Mouse (Mus musculus): ENCODE results near the gene Ahdc1. TPM values are rescaled to one million over a fixed set of nuclear protein-coding genes. Genes with fewer than 3 reads are reported as not detected.

Ahdc1 gene
- polyA plus RNA-seq, 1 experiment from 2014 or later, result 12.9 TPM

DNA sequence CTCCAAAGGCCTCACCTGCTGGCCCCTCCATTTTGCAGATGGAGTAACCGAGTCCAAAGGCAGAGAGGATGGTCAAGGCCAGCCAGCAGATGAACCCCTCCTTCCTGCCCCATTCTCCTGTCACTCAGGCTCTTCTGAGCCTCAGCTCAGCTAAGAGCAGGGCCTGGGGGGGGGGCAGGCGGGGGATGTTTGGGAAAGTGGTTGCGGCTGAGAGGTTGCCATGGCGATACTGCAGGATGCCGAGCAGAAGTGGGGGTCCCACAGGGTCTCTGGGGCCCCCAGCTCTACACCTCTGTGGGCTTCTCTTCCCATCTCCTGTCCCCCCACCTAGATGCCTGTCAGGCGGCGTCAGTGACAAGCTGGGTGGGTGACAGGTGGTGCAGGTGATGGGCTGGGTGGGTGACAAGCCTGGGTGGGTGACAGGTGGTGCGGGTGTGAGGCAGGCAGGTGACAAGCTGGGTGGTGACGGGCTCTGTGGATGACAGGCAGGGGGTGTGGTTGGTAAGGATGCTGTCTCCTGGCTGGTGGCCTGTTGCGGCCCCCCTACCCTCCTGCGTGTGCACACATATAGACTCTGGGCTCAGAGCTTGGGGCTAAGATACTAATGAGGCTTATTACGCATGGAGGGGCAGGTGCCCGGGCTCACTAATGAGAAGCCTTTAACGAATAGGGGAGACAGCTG lies 12.0 kb downstream of the Ahdc1 start:
- H3K4me1 ChIP-seq (replicated peaks; ENCODE audit: control insufficient read depth, insufficient read depth, low read length), result peaks cover 76% of the 10 kb centered on the region
- H3K27ac ChIP-seq, result peak overlapping the region; percentile 71
- H3K36me3 ChIP-seq (replicated peaks; ENCODE audit: control insufficient read depth, insufficient read depth), result 0 out of 2 replicates have a peak, but pooled peaks cover 2% of the 10 kb centered on the region
- DNase-seq (ENCODE audit: low spot score) (no peak), ATAC-seq (ENCODE audit: low FRiP score) (peak; percentile 18; the same call in 1 of the 2 replicates)
- peak overlapping the region; percentile 48 for H3K4me2 ChIP-seq (replicated peaks)
- H3K9ac ChIP-seq, result peak overlapping the region; percentile 35; the same call in 1 of the 2 replicates
- 30% methylated on average over 13 of the region's 14 CpGs for WGBS
- H3K27me3 ChIP-seq (ENCODE audit: control insufficient read depth, insufficient read depth, low read length), result no peaks in the 10 kb centered on the region
- H3K9me3 ChIP-seq (ENCODE audit: control insufficient read depth, low read length), result no peaks in the 10 kb centered on the region
- H3K4me3 ChIP-seq (replicated peaks; ENCODE audit: low read length), result no peak overlapping the region

DNA sequence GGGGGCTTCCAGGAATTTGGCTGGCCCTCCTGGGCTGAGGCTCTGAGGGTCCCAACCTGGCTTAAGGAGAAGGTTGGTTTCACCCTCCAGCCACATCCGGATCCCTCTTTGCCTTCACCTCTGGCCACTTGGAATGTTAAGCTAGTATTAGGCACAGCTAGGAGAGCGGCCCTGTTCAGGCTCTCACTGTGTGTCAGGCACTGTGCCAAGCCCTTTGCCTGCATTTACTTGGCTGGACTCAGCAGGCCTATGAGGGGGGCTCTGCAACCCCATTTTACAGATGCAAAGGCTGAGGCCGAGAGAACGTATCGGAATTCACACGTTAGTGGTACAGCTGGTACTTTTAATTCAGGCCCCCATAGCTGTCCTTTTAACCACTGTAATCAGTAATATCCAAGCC lies 12.6 kb downstream of the Ahdc1 start:
- no peaks in the 10 kb centered on the region for H3K9me3 ChIP-seq (ENCODE audit: control insufficient read depth, low read length)
- no peak overlapping the region for H3K9ac ChIP-seq
- H3K27me3 ChIP-seq (ENCODE audit: control insufficient read depth, insufficient read depth, low read length), result no peaks in the 10 kb centered on the region
- H3K27ac ChIP-seq, result 0 out of 2 replicates have a peak overlapping the region, but pooled peaks have one; percentile 15
- H3K4me3 ChIP-seq (replicated peaks; ENCODE audit: low read length), result no peak overlapping the region
- DNase-seq (ENCODE audit: low spot score) (no peak), ATAC-seq (ENCODE audit: low FRiP score) (no peak)
- H3K4me2 ChIP-seq (replicated peaks), result 0 out of 2 replicates have a peak overlapping the region, but pooled peaks have one; percentile 48
- no peaks in the 10 kb centered on the region for H3K36me3 ChIP-seq (replicated peaks; ENCODE audit: control insufficient read depth, insufficient read depth)
- 73% methylated on average over 6 of the region's 6 CpGs for WGBS
- H3K4me1 ChIP-seq (replicated peaks; ENCODE audit: control insufficient read depth, insufficient read depth, low read length), result peaks cover 75% of the 10 kb centered on the region

DNA sequence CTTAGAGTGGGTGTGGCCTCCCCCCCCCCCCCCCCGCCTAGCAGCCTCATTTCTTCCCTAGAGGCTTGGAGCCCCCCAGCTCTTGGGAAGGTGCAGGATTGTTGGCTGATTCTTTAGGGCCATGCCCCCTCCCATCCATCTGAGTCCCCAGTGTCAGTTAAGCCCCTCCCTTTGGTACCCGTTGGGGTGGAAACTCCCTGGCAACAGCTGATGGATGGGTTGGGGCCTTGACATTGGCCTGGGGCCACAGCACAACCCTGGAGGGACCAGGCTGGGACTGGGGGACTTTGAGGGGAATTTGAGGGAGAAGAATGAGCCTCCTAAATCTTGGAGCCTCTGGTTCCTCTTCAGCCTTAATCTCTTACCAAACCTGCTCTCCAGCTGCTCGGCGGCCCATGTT lies 13.3 kb downstream of the Ahdc1 start:
- H3K9me3 ChIP-seq (ENCODE audit: control insufficient read depth, low read length), result no peaks in the 10 kb centered on the region
- 20% methylated on average over 3 of the region's 4 CpGs for WGBS
- H3K9ac ChIP-seq, result 0 out of 2 replicates have a peak overlapping the region, but pooled peaks have one; percentile 9
- H3K27me3 ChIP-seq (ENCODE audit: control insufficient read depth, insufficient read depth, low read length), result no peaks in the 10 kb centered on the region
- no peak overlapping the region for H3K4me3 ChIP-seq (replicated peaks; ENCODE audit: low read length)
- H3K27ac ChIP-seq, result peak overlapping the region; percentile 75
- H3K4me1 ChIP-seq (replicated peaks; ENCODE audit: control insufficient read depth, insufficient read depth, low read length), result peaks cover 75% of the 10 kb centered on the region
- 0 out of 2 replicates have a peak overlapping the region, but pooled peaks have one; percentile 8 for H3K4me2 ChIP-seq (replicated peaks)
- peaks cover under 1% of the 10 kb centered on the region; the same call in 1 of the 2 replicates for H3K36me3 ChIP-seq (replicated peaks; ENCODE audit: control insufficient read depth, insufficient read depth)
- DNase-seq (ENCODE audit: low spot score) (peak; percentile 36), ATAC-seq (ENCODE audit: low FRiP score) (no peak)

DNA sequence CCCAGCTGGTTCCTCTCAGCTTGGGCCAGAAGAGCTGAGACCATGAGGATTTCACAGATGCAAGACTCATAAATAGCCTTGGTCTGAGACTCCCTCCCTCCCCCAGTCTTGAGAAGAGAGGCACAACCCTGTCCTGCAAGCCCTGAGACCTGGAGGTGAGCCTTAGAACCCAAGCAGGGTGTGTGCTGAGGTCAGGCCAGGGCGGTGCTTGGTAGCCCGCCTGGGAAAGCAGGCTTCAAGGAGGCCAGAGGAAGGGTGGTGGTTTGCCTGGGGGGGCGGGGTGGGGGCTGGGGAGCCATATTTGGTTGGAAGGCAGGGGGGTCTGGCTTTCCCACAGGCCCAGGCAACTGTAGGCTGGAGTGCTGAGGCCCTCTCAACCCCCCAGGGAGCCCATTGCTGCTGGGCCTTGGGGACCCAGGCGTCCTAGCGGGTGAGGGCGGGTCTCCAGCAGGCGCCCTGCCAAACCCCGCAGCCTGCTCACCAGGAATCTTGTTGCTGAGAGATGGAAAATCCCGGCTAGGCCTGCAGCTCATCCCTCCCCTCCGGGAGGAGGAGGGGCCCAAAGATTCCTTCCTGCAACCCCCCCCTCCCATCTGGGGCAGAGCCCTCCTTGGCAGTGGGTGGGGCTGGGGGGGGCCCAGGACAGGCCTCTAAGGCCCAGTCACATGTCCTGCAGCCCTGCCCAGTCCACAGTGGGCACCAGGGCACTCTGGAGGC lies 14.1 kb downstream of the Ahdc1 start:
- Histone ChIP-seq H3K4me1 (replicated peaks; ENCODE audit: control insufficient read depth, insufficient read depth, low read length) (peaks cover 72% of the 10 kb centered on the region), H3K9me3 (ENCODE audit: control insufficient read depth, low read length) (no peaks in the 10 kb centered on the region), H3K27ac (peak overlapping the region; percentile 75), H3K9ac (0 out of 2 replicates have a peak overlapping the region, but pooled peaks have one; percentile 9), H3K27me3 (ENCODE audit: control insufficient read depth, insufficient read depth, low read length) (no peaks in the 10 kb centered on the region), H3K4me3 (replicated peaks; ENCODE audit: low read length) (no peak overlapping the region), H3K4me2 (replicated peaks) (0 out of 2 replicates have a peak overlapping the region, but pooled peaks have one; percentile 8), H3K36me3 (replicated peaks; ENCODE audit: control insufficient read depth, insufficient read depth) (peaks cover 7% of the 10 kb centered on the region; the same call in 1 of the 2 replicates)
- no peak for DNase-seq (ENCODE audit: low spot score)
- WGBS, result 15% methylated on average over 9 of the region's 10 CpGs
- peak; percentile 31; the same call in 1 of the 2 replicates for ATAC-seq (ENCODE audit: low FRiP score)

DNA sequence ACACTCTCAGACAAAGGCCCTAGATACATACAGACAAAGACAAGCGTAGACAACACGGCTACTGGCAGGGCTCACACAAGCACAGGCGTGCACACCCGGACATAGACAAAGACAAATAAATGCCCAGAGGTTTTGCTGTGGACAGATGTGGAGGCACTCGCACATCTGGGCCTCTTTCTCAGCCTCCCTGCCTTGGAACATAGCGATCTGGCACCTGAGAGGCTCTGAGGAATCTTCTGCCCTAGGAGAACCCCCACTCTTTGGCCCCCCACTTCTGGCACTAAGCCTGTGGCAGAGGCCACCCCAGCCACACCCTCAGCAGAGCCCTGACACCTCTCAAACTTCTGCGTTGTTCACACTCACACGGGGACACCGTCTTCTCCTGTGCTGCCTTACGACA lies 15.2 kb downstream of the Ahdc1 start:
- peak overlapping the region; percentile 75 for H3K27ac ChIP-seq
- peaks cover 7% of the 10 kb centered on the region; the same call in 1 of the 2 replicates for H3K36me3 ChIP-seq (replicated peaks; ENCODE audit: control insufficient read depth, insufficient read depth)
- H3K4me2 ChIP-seq (replicated peaks), result no peak overlapping the region
- H3K9me3 ChIP-seq (ENCODE audit: control insufficient read depth, low read length), result no peaks in the 10 kb centered on the region
- peaks cover 61% of the 10 kb centered on the region for H3K4me1 ChIP-seq (replicated peaks; ENCODE audit: control insufficient read depth, insufficient read depth, low read length)
- ATAC-seq (ENCODE audit: low FRiP score), result no peak
- no peak for DNase-seq (ENCODE audit: low spot score)
- peak overlapping the region; percentile 29; the same call in 1 of the 2 replicates for H3K9ac ChIP-seq
- H3K27me3 ChIP-seq (ENCODE audit: control insufficient read depth, insufficient read depth, low read length), result no peaks in the 10 kb centered on the region
- WGBS, result 57% methylated on average over 10 of the region's 10 CpGs
- H3K4me3 ChIP-seq (replicated peaks; ENCODE audit: low read length), result no peak overlapping the region

DNA sequence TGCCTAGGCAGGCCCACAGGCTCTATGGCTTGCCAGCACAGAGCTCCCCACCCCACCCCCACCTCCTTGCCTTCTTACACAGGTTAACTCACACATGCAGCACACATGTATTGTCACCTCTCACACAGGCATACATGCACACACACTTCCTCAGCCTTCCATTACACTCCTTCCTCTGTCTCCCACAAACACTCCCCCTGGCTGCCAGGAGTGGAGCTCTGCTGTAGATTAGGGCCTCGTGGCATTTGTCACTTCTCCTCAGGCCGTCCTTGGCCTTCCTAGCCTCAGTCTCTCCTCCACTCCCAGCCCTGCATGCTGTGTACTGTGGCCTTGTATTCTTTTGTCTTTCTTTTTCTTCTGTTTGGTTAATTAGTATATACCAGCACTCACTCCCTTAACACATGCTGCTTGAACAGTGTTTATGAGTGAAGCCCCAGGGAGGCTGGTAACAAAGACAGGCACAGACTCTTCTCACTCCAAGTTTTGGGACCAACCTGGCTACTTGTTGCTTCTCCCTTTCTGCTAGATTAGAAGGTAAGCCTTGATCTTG lies 15.8 kb downstream of the Ahdc1 start:
- ATAC-seq (ENCODE audit: low FRiP score), result no peak
- Histone ChIP-seq H3K4me1 (replicated peaks; ENCODE audit: control insufficient read depth, insufficient read depth, low read length) (peaks cover 55% of the 10 kb centered on the region), H3K4me3 (replicated peaks; ENCODE audit: low read length) (no peak overlapping the region), H3K4me2 (replicated peaks) (no peak overlapping the region), H3K9ac (0 out of 2 replicates have a peak overlapping the region, but pooled peaks have one; percentile 29), H3K27me3 (ENCODE audit: control insufficient read depth, insufficient read depth, low read length) (no peaks in the 10 kb centered on the region), H3K27ac (0 out of 2 replicates have a peak overlapping the region, but pooled peaks have one; percentile 75), H3K9me3 (ENCODE audit: control insufficient read depth, low read length) (no peaks in the 10 kb centered on the region), H3K36me3 (replicated peaks; ENCODE audit: control insufficient read depth, insufficient read depth) (peaks cover 7% of the 10 kb centered on the region; the same call in 1 of the 2 replicates)
- WGBS, result 19% methylated on average over 2 of the region's 2 CpGs
- no peak for DNase-seq (ENCODE audit: low spot score)

DNA sequence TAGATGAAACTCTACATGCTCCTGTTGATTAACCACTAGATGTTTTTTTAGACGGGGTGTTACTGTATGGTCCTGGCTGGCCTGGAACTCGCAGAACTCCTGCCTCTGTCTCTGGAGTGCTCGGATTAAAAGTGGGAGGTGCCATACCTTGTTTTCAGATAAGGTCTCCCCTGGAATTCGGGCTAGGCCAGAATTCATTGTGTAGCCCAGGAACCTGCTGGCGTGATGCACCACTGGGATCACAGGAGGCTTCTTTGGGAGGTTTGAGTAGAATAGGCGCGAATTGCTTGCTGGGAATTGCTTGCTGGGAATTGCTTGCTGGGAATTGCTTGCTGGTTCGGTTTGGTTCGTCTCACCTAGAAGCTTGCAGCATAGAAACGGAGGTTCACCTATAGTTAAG lies 16.7 kb downstream of the Ahdc1 start:
- H3K27me3 ChIP-seq (ENCODE audit: control insufficient read depth, insufficient read depth, low read length), result no peaks in the 10 kb centered on the region
- ATAC-seq (ENCODE audit: low FRiP score) (no peak), DNase-seq (ENCODE audit: low spot score) (no peak)
- peaks cover 47% of the 10 kb centered on the region for H3K4me1 ChIP-seq (replicated peaks; ENCODE audit: control insufficient read depth, insufficient read depth, low read length)
- WGBS, result 72% methylated on average over 10 of the region's 10 CpGs
- H3K36me3 ChIP-seq (replicated peaks; ENCODE audit: control insufficient read depth, insufficient read depth), result peaks cover 7% of the 10 kb centered on the region; the same call in 1 of the 2 replicates
- H3K27ac ChIP-seq, result no peak overlapping the region
- no peak overlapping the region for H3K9ac ChIP-seq
- no peak overlapping the region for H3K4me3 ChIP-seq (replicated peaks; ENCODE audit: low read length)
- no peak overlapping the region for H3K4me2 ChIP-seq (replicated peaks)
- no peaks in the 10 kb centered on the region for H3K9me3 ChIP-seq (ENCODE audit: control insufficient read depth, low read length)

DNA sequence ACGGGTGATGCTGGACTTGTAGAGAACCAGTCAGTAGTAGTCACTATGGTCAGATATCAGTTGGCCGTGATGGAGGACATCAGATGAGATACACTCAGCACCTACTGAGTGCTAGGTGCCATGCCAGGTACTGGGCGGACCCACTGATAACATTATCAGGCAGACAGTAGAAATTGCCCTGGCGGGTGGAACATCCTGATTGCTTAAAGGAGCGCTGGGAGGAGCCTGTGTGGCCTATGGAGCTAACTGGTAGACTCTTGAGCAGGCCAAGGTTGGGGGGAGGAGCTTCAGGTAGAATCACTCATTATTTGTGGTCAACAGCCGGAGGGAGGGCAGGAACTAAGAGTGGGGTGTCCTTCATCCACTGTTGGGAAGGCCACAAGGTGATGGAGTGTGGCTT lies 17.1 kb downstream of the Ahdc1 start:
- peaks cover 7% of the 10 kb centered on the region; the same call in 1 of the 2 replicates for H3K36me3 ChIP-seq (replicated peaks; ENCODE audit: control insufficient read depth, insufficient read depth)
- no peak overlapping the region for H3K4me2 ChIP-seq (replicated peaks)
- no peak overlapping the region for H3K27ac ChIP-seq
- no peak overlapping the region for H3K4me3 ChIP-seq (replicated peaks; ENCODE audit: low read length)
- no peaks in the 10 kb centered on the region for H3K9me3 ChIP-seq (ENCODE audit: control insufficient read depth, low read length)
- H3K27me3 ChIP-seq (ENCODE audit: control insufficient read depth, insufficient read depth, low read length), result no peaks in the 10 kb centered on the region
- no peak for DNase-seq (ENCODE audit: low spot score)
- WGBS, result 89% methylated on average over 6 of the region's 6 CpGs
- no peak for ATAC-seq (ENCODE audit: low FRiP score)
- H3K4me1 ChIP-seq (replicated peaks; ENCODE audit: control insufficient read depth, insufficient read depth, low read length), result peaks cover 42% of the 10 kb centered on the region
- H3K9ac ChIP-seq, result no peak overlapping the region

DNA sequence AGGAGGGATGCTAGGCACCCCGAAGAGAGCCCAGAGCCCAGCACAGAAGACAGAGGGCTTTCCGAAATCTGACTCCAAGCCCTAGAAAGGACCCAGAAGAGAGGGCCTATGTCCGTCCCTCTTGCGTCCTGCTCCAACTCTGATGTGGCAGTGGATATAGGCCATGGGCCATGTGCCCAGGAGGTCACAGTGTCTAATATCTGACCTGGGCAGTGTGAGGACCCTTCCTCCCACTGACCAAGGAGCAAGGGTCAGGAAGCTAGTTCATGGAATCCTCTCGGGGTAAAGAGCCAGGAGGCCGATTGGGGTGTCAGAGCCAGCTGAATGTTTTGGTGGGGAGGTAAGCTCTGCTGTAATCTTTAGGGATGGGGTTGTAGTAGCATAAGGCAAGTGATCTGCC lies 17.8 kb downstream of the Ahdc1 start:
- H3K4me2 ChIP-seq (replicated peaks), result no peak overlapping the region
- H3K9ac ChIP-seq, result no peak overlapping the region
- H3K4me3 ChIP-seq (replicated peaks; ENCODE audit: low read length), result no peak overlapping the region
- H3K27me3 ChIP-seq (ENCODE audit: control insufficient read depth, insufficient read depth, low read length), result no peaks in the 10 kb centered on the region
- H3K9me3 ChIP-seq (ENCODE audit: control insufficient read depth, low read length), result no peaks in the 10 kb centered on the region
- ATAC-seq (ENCODE audit: low FRiP score) (no peak), DNase-seq (ENCODE audit: low spot score) (no peak)
- 90% methylated on average over 6 of the region's 6 CpGs for whole genome bisulfite sequencing
- peaks cover 7% of the 10 kb centered on the region; the same call in 1 of the 2 replicates for H3K36me3 ChIP-seq (replicated peaks; ENCODE audit: control insufficient read depth, insufficient read depth)
- H3K27ac ChIP-seq, result no peak overlapping the region
- H3K4me1 ChIP-seq (replicated peaks; ENCODE audit: control insufficient read depth, insufficient read depth, low read length), result peaks cover 35% of the 10 kb centered on the region
